Mouse (Mus musculus) spleen, postnatal 0 days (tissue): Measurements from ENCODE around the gene Gm4767. TPM values are rescaled to one million over a fixed set of nuclear protein-coding genes. Genes with fewer than 3 reads are reported as not detected.

Source experiments
- polyA plus RNA-seq: library from polyadenylated mRNA; unstranded; fragments of >200 nt; fragmentation: Nextera tagmentation; extraction: Ambion mirVana; gene quantifications from 2 replicates; pipeline ENCODE4 v1.2.1, GENCODE M21; 2015

Gene Gm4767
- 0.99 and 1.2 TPM in 2 replicates for polyA plus RNA-seq

DNA sequence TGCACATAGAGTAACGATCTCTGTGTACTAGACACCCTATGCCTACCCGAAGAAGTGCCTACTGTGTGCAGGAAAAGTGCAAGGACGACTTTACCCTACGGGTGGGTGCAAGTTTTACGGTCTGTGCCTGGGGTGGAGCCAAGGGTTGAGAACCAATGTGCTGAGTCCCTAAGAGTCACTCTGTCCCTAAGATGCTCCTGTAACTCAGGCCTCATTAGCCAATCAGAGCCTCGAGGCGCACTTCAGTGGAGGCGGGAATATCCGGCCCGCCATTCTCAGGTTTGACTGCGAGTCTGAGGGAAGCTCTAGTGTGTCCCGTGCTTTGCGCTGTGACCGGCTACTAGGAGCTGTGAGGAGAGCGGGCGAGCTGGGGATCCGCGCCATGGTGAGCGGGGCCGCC, at the start of gene Gm4767:
Gene Gm4767, plus strand, starts transcription at position 288 of the 400 bp plus-strand sequence.

GRCm38 (mm10) chr10:81770506-81771403, 41.2 kb upstream of the Gm4767 start, which contains the start of gene Gm3055:
Gm3055 (minus strand) TSS chr10:81771161.

GRCm38 (mm10) chr10:81863409-81864407, 51.7 kb downstream of the Gm4767 start, which contains the start of gene Gm32687:
Gm32687 (plus strand) TSS chr10:81863934.

Other genes starting within 250 kb of the Gm4767 start
- 20.3 and 29.4 TPM in 2 replicates for gene Tle2, start 237.6 kb upstream of the Gm4767 start, polyA plus RNA-seq
- 5.4 and 7.7 TPM in 2 replicates for gene Tle6, start 211.1 kb upstream of the Gm4767 start, polyA plus RNA-seq
- gene BC025920, start 205.9 kb upstream of the Gm4767 start, polyA plus RNA-seq: 0.66 and 0.74 TPM in 2 replicates
- gene Sirt6, start 184.4 kb upstream of the Gm4767 start, polyA plus RNA-seq: 14.4 and 17.7 TPM in 2 replicates
- 2.4 and 3.3 TPM in 2 replicates for gene Ankrd24, start 183.6 kb upstream of the Gm4767 start, polyA plus RNA-seq
- 1.9 and 2.2 TPM in 2 replicates for gene Gm10778, start 163.1 kb upstream of the Gm4767 start, polyA plus RNA-seq
- 6.6 and 6.8 TPM in 2 replicates for gene Zfp433, start 107.4 kb upstream of the Gm4767 start, polyA plus RNA-seq
- 0.89 and 1.9 TPM in 2 replicates for gene Gm3055, start 41.0 kb upstream of the Gm4767 start, polyA plus RNA-seq
- 2.4 and 5.3 TPM in 2 replicates for gene Gm32687, start 51.7 kb downstream of the Gm4767 start, polyA plus RNA-seq
- 0.57 and 0.69 TPM in 2 replicates for gene Zfp781, start 118.3 kb downstream of the Gm4767 start, polyA plus RNA-seq
- gene Zfp873, start 235.9 kb downstream of the Gm4767 start, polyA plus RNA-seq: 3.0 and 3.4 TPM in 2 replicates